Mouse (Mus musculus) kidney, adult 2 months (tissue): ENCODE data around the gene Vcam1. TPM values are rescaled to one million over a fixed set of nuclear protein-coding genes. Genes with fewer than 3 reads are reported as not detected.

ENCODE experiments used
- DNase-seq: peaks from one replicate; pipeline ENCODE4 v3.0.0; 2021
- H3K27ac ChIP-seq: fragments of 200-500 bp; 2 replicates; pipeline ENCODE4 v1.5.1; 2012; ENCODE audit warnings: low read depth, low read length, control low read depth, inconsistent platforms; ENCODE audit not compliant: insufficient read depth
- H3K27me3 ChIP-seq: fragments of 200-500 bp; replicated peaks from 2 replicates; pipeline ENCODE4 v1.6.1; 2012; ENCODE audit warnings: mild to moderate bottlenecking, moderate library complexity, low read length, inconsistent platforms; ENCODE audit not compliant: control insufficient read depth, insufficient read depth
- H3K36me3 ChIP-seq: fragments of 200-500 bp; 2 replicates; pipeline ENCODE4 v1.6.1; 2012; ENCODE audit warnings: mild to moderate bottlenecking, moderate library complexity, low read length, inconsistent platforms; ENCODE audit not compliant: control insufficient read depth, insufficient read depth
- H3K4me1 ChIP-seq: fragments of 200-500 bp; 2 replicates; pipeline ENCODE4 v1.6.1; 2011; ENCODE audit warnings: low read length; ENCODE audit not compliant: control insufficient read depth, insufficient read depth
- H3K4me3 ChIP-seq: fragments of 200-500 bp; 2 replicates; pipeline ENCODE4 v1.5.1; 2011; ENCODE audit warnings: mild to moderate bottlenecking, low read depth, low read length, control low read depth; ENCODE audit not compliant: insufficient read depth
- CTCF ChIP-seq: fragments of 200-500 bp; conservative IDR thresholded peaks from 2 replicates; pipeline ENCODE4 v1.5.1; 2011; ENCODE audit warnings: low read depth, mild to moderate bottlenecking, control low read depth, low read length, moderate library complexity, mixed read lengths; ENCODE audit not compliant: insufficient read depth, insufficient read length
- POLR2A ChIP-seq: fragments of 200-500 bp; IDR thresholded peaks from one replicate; pipeline ENCODE4 v1.6.1; 2011; ENCODE audit warnings: low read depth, low read length, control low read depth
- WGBS: fragments of 180-500 bp; shearing (Covaris S2); methylation state at CpG from one replicate; pipeline ENCODE4 v1.1.7; 2018; 5-methylcytosine and 5-hydroxymethylcytosine counted together
- polyA plus RNA-seq: library from polyadenylated mRNA; depleted of rRNA; stranded (reverse); fragments of >200 nt; gene quantifications from 2 replicates; pipeline ENCODE4 v1.2.3, GENCODE M21; 2012

Gene Vcam1
- polyA plus RNA-seq, 1 experiment, result 7.5 TPM

DNA sequence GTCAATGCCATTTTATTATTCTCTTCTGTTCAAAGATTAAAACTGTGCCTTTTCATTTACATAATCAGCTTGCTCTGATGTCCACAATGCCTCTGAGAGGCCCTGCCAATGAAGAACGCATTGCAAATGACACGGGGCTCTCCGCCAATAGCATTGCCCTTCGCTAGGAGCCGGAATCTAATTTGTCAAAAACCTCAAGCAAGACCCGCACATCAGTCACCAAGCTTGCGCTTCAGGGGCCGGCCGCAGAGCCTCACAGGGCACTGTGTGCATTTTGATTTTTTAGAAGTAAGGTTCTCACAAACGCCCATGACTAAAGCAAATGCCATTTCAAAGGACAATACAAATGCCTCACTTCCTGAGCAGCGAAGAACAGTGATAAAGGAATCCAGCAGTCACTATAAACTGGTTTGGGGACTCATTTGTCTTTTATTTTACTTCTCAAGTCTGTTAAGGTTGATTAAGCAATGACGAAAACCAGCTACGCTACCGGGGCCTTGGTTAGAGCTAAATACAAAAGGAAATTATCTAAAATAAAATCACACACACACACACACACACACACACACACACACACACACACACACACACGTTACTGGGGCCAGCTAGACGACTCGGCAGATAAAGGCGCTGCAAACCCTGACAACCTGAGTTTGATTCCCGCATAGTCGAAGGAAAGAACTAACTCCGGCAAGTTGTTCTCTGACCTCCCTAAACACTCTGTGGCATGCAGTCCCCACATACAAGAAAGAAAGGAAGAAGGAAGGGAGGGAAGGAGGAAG, 24.4 kb downstream of the Vcam1 start:
- Histone ChIP-seq H3K4me1 (no peaks in the 10 kb centered on the region), H3K4me3 (no peak overlapping the region; the same call in 1 of the 2 replicates), H3K27ac (no peak overlapping the region), H3K36me3 (no peaks in the 10 kb centered on the region), H3K27me3 (no peaks in the 10 kb centered on the region)
- TF ChIP-seq CTCF (no peak), POLR2A (no peak)
- WGBS, result 22% methylated on average over 21 of the region's 21 CpGs
- peak; percentile 43 for DNase-seq

DNA sequence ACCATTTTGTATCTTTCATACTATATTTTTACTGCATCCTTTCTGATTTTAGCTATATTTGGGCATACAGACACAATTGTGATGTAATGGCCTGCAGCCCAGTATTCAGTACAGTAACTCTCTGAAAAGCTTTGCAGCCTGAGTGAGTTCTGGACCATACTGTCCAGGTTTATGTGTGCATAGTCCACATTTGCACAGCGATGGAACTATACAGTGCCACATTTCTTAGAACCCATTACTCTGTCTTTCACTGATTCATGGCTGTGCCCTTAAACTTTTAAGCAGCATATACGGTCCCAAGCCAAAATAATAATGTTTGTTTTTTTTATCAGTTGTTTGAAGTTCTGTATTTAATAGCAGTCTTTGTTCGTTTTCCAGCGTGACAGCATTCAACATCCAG, 25.2 kb downstream of the Vcam1 start:
- no peak overlapping the region for H3K27ac ChIP-seq
- no peak for TF ChIP-seq CTCF
- no peak for TF ChIP-seq POLR2A
- DNase-seq, result no peak
- H3K36me3 ChIP-seq, result no peaks in the 10 kb centered on the region
- H3K27me3 ChIP-seq, result no peaks in the 10 kb centered on the region
- no peaks in the 10 kb centered on the region for H3K4me1 ChIP-seq
- H3K4me3 ChIP-seq, result no peak overlapping the region
- 70% methylated on average over 4 of the region's 4 CpGs for WGBS

DNA sequence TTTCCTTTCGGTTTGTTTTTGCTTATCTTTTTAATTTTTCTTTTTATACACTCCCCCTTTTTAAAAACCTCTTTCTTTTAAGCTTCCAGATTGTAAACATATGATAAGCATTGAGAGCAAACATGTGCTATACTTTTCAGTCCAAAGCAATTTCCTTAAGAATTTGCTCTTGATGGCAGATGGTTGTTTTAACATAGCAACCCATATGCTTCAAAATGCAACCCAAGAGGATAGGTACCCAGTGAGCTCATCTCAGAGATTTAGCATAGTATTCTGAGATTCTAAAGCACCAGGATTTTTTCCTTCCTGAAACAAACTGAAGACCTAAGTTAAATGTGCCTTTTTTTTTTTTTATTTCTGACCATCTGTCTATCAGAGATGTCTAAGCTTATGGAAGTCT, 28.6 kb downstream of the Vcam1 start:
- H3K36me3 ChIP-seq, result no peaks in the 10 kb centered on the region
- H3K27ac ChIP-seq, result no peak overlapping the region
- no peak for TF ChIP-seq CTCF
- TF ChIP-seq POLR2A, result no peak
- H3K27me3 ChIP-seq, result 0 out of 2 replicates have a peak, but pooled peaks cover 2% of the 10 kb centered on the region
- no peak for DNase-seq
- H3K4me1 ChIP-seq, result no peaks in the 10 kb centered on the region
- WGBS, result 58% methylated on average over 1 of the region's 1 CpGs
- no peak overlapping the region for H3K4me3 ChIP-seq

DNA sequence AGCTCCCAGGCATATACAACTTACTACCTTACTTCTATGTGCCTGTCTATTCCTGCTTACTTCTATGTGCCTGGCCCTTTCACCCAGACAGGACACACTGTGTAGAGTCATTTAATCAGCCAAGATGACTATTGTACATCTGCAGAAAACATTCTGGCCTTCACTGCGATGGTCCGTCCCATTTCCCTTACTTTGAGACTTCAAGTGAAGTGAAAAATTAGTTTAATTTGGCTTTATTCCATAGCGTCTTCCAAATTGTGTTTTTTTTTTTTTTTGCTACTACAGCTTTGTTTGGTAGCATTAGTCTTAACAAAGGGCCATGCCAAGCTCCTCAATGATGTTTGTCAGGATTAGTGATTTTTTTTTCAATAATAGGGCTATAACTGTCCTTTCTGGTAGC, 33.6 kb downstream of the Vcam1 start:
- 52% methylated on average over 3 of the region's 3 CpGs for WGBS

DNA sequence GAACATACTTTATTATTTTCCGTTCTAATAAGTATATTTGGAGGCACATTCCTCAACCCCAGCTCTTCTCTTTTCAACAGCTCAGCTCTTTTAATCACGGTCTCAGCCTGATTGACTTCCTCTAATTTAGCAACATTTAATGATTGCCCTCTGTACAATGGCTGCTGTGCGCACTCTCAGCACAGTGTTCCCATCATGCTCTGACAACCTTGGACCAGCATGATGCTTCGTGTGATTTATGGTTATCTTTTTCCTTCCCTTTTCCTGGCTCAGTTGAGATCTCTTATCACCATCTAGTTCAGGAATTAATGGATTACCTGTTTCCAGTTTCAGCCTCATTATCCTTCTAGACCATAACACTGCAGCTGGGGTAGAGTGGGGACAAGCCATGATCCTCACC, 34.2 kb downstream of the Vcam1 start:
- no peak for TF ChIP-seq POLR2A
- 51% methylated on average over 4 of the region's 4 CpGs for WGBS
- Histone ChIP-seq H3K27me3 (0 out of 2 replicates have a peak, but pooled peaks cover 2% of the 10 kb centered on the region), H3K4me3 (no peak overlapping the region), H3K36me3 (no peaks in the 10 kb centered on the region), H3K27ac (peak overlapping the region; percentile 57; the same call in 1 of the 2 replicates), H3K4me1 (0 out of 2 replicates have a peak, but pooled peaks cover 2% of the 10 kb centered on the region)
- peak; percentile 59 for DNase-seq

More for the DNA sequence above, 33.6 kb downstream of the Vcam1 start:
- H3K27me3 ChIP-seq, result 0 out of 2 replicates have a peak, but pooled peaks cover 2% of the 10 kb centered on the region
- H3K4me3 ChIP-seq, result no peak overlapping the region
- DNase-seq, result peak; percentile 62
- H3K36me3 ChIP-seq, result no peaks in the 10 kb centered on the region
- H3K4me1 ChIP-seq, result 0 out of 2 replicates have a peak, but pooled peaks cover 2% of the 10 kb centered on the region
- peak overlapping the region; percentile 57; the same call in 1 of the 2 replicates for H3K27ac ChIP-seq
- no peak for TF ChIP-seq POLR2A
- no peak for TF ChIP-seq CTCF

DNA sequence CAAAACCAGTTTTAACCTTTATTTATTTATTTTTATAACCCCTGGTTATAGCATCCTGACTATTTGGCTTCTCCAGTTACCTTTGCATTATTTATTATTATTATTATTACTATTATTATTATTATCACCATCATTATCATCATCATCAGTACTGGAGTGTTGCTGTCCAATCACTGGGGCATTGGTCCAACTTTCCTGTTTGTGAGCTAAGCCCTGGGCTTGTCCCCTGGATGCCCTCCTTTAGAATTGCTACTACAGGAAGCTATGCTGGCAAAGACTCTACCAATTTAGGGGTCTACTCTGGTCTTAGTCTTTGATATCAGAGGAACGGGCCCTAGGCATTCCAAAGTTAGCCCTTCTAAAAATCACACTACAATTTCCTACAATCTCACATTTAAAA, 34.6 kb downstream of the Vcam1 start:
- TF ChIP-seq CTCF, result no peak
- TF ChIP-seq POLR2A, result no peak
- DNase-seq, result peak; percentile 51
- Histone ChIP-seq H3K4me1 (0 out of 2 replicates have a peak, but pooled peaks cover 2% of the 10 kb centered on the region), H3K36me3 (no peaks in the 10 kb centered on the region), H3K4me3 (no peak overlapping the region), H3K27me3 (0 out of 2 replicates have a peak, but pooled peaks cover 2% of the 10 kb centered on the region), H3K27ac (no peak overlapping the region)
- WGBS, result 69% methylated on average over 1 of the region's 1 CpGs

DNA sequence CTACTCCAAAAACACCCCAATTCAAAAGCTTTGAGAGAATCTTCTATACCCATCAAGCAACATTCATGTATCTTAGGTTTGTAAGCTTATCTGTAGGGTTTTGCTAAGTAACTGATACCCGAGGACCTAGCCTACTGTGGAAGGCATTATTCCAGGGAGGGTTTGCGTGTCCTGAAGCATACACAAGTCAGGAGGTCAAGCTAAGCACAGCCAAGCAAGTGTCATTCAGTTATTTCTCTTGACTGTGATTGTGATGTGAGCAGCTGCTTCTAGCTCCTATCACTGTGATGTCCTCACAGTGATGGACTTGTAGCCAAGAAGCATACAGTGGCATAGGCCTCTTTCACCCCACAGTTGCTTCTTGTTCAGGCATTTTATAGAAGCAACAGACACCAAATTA, 35.2 kb downstream of the Vcam1 start:
- 0 out of 2 replicates have a peak, but pooled peaks cover 2% of the 10 kb centered on the region for H3K4me1 ChIP-seq
- 0 out of 2 replicates have a peak, but pooled peaks cover 2% of the 10 kb centered on the region for H3K27me3 ChIP-seq
- no peak overlapping the region for H3K27ac ChIP-seq
- H3K4me3 ChIP-seq, result no peak overlapping the region
- TF ChIP-seq POLR2A, result no peak
- TF ChIP-seq CTCF, result no peak
- no peaks in the 10 kb centered on the region for H3K36me3 ChIP-seq
- no peak for DNase-seq
- 79% methylated on average over 2 of the region's 2 CpGs for WGBS
